Mouse (Mus musculus): ENCODE data around the gene Btbd35f23. TPM values are rescaled to one million over a fixed set of nuclear protein-coding genes. Genes with fewer than 3 reads are reported as not detected.
"Not testable (repeated sequence)": the region's sequence is repeated elsewhere in the genome, so short reads cannot be mapped to it uniquely, and the experiment has no call there.

Gene Btbd35f23
- total RNA-seq (2021), result not detected

GRCm38 (mm10) chrX:3076575-3076974 is at the start of gene Btbd35f23:
Gene Btbd35f23 (plus strand): TSS chrX:3076875.
- intact Hi-C loops (cut with DNase I), result not testable (repeated sequence)

More at GRCm38 (mm10) chrX:3076575-3076974, at the start of gene Btbd35f23:
- not testable (repeated sequence) for DNase-seq (ENCODE audit: low spot score)

Other genes starting within 250 kb of the Btbd35f23 start
- not detected for gene Btbd35f24, start 119.0 kb downstream of the Btbd35f23 start, total RNA-seq (2021)